8 mouse cellular contexts compared by ENCODE assay signal in genomic region chr2:4253348-4253747, GRCm38 (mm10).
A peak's percentile ranks its signal among the peaks of the same experiment; 100 is the strongest.
DNase-seq lines count a peak whose midpoint lies in the region; ATAC-seq and TF ChIP-seq lines count a peak whose summit lies in the region.

No protein-coding gene starts in this region.

- intact Hi-C loops in heart, postnatal 14 days (cut with DNase I): no loop called here

- DNase-seq in kidney, adult 2 months: peak; percentile 27
- DNase-seq in kidney, adult 18-20 months: no peak
- DNase-seq in NIH3T3 (ENCODE audit: low read depth): peak; percentile 59
- DNase-seq in fibroblast of lung, adult 2 months (ENCODE audit: low read depth): peak; percentile 9
- DNase-seq in heart, postnatal 14 days: peak; percentile 55 to 79
- no peak for DNase-seq in frontal cortex, adult 2 months (ENCODE audit: extremely low spot score in 1 of 2, low spot score in 1 of 2)

- peak; percentile 70 for ATAC-seq in limb, embryonic 13.5 days (ENCODE audit: low FRiP score, low read depth)

- peak overlapping the region; percentile 39 for H3K4me2 ChIP-seq in limb, embryonic 13.5 days (replicated peaks)
- peak overlapping the region; percentile 35 for H3K4me2 ChIP-seq in myocyte (ENCODE audit: low read depth)

- H3ac ChIP-seq in myocyte (ENCODE audit: control insufficient read depth, insufficient read length): no peak overlapping the region

- H3K36me3 ChIP-seq in kidney, adult 2 months (ENCODE audit: control insufficient read depth, insufficient read depth, low read length): no peaks in the 10 kb centered on the region
- no peaks in the 10 kb centered on the region for H3K36me3 ChIP-seq in limb, embryonic 13.5 days
- H3K36me3 ChIP-seq in myocyte (ENCODE audit: control insufficient read depth, insufficient read depth): no peaks in the 10 kb centered on the region

- H3K79me2 ChIP-seq in myocyte (ENCODE audit: control insufficient read depth, insufficient read depth): no peaks in the 10 kb centered on the region

- H3K27me3 ChIP-seq in kidney, adult 2 months (replicated peaks; ENCODE audit: control insufficient read depth, insufficient read depth, low read length): no peaks in the 10 kb centered on the region
- no peaks in the 10 kb centered on the region for H3K27me3 ChIP-seq in limb, embryonic 13.5 days
- H3K27me3 ChIP-seq in myocyte (ENCODE audit: control insufficient read depth, insufficient read depth, insufficient read length): peaks cover 15% of the 10 kb centered on the region

- peak; percentile 35 for TF ChIP-seq CTCF in kidney, adult 2 months (conservative IDR thresholded peaks at IDR 0.05; ENCODE audit: insufficient read depth, insufficient read length, low read depth, low read length)

- no peaks in the 10 kb centered on the region for H3K4me1 ChIP-seq in kidney, adult 2 months (ENCODE audit: control insufficient read depth, insufficient read depth, low read length)
- H3K4me1 ChIP-seq in limb, embryonic 13.5 days: peaks cover 43% of the 10 kb centered on the region

- TF ChIP-seq POLR2A in kidney, adult 2 months (IDR thresholded peaks at IDR 0.05; ENCODE audit: low read depth, low read length): no peak
- TF ChIP-seq POLR2A in myocyte (IDR thresholded peaks at IDR 0.05; ENCODE audit: insufficient read length, low read depth): no peak

- no peak overlapping the region for H3K4me3 ChIP-seq in kidney, adult 2 months (ENCODE audit: insufficient read depth, low read depth, low read length)
- no peak overlapping the region for H3K4me3 ChIP-seq in limb, embryonic 13.5 days
- no peak overlapping the region for H3K4me3 ChIP-seq in myocyte

- no peaks in the 10 kb centered on the region for H3K9me3 ChIP-seq in limb, embryonic 13.5 days

- no peak overlapping the region for H3K9ac ChIP-seq in limb, embryonic 13.5 days

- no peak overlapping the region for H3K27ac ChIP-seq in kidney, adult 2 months (ENCODE audit: insufficient read depth, low read depth, low read length)
- H3K27ac ChIP-seq in limb, embryonic 13.5 days: peak overlapping the region; percentile 81; the same call in 1 of the 2 replicates

- 27% methylated on average over 4 of the region's 4 CpGs for WGBS in kidney, adult 2 months
- WGBS in limb, embryonic 13.5 days: 8% methylated on average over 4 of the region's 4 CpGs

TF ChIP-seq in myocyte, 11 proteins besides CTCF, POLR2A, EP300 and RAD21:
- TF ChIP-seq CEBPB (IDR thresholded peaks at IDR 0.05; ENCODE audit: insufficient read depth, poor library complexity, severe bottlenecking): no peak
- no peak for TF ChIP-seq REST (IDR thresholded peaks at IDR 0.05; ENCODE audit: insufficient read depth, insufficient read length)
- TF ChIP-seq SRF (IDR thresholded peaks at IDR 0.05; ENCODE audit: control insufficient read depth, insufficient read length, low read depth): no peak
- no peak for TF ChIP-seq E2F4 (IDR thresholded peaks at IDR 0.05; ENCODE audit: insufficient read depth)

Comparison
In these comparisons a context has a peak if more than half of its experiments do, and no peak if none do; other contexts are left out.
1. DNase-seq: peak in kidney, adult 2 months (single experiment), NIH3T3 (single experiment), fibroblast of lung, adult 2 months (single experiment) and heart, postnatal 14 days (2 of 2); none in kidney, adult 18-20 months (single experiment) and frontal cortex, adult 2 months (0 of 2).